Mouse (Mus musculus) lung, postnatal 0 days (tissue): ENCODE data around the gene C1qbp.

Source experiments
- CTCF ChIP-seq: IDR thresholded peaks from 2 replicates; pipeline ENCODE4 v1.5.1; 2016; ENCODE audit warnings: antibody characterized with exemption, mild to moderate bottlenecking
- EP300 ChIP-seq: IDR thresholded peaks from 2 replicates; pipeline ENCODE4 v1.6.1; 2016; ENCODE audit warnings: antibody characterized with exemption, mild to moderate bottlenecking, control low read depth

DNA sequence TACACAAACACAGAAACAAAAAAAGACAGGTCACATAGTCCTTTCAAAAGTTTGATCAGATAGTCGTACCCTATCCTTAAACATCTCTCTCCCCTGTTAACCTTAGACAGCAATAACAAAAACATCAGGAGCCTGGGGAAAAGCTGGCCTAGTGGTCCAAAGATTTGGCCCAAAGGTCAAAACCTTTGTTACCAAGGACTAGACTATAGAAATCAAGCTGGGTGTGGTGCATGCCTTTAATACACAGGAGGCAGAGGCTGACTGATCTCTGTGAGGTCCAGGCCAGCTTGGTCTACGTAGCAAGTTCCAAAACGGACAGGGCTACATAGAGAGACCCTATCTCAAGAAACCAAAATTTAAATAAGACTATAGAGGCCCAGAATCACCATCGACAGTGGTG lies 28.1 kb downstream of the C1qbp start:
- TF ChIP-seq CTCF (no peak), EP300 (no peak)
